Mouse (Mus musculus) heart, embryonic 13.5 days (tissue): ENCODE measurements around the gene Erbb4. TPM values are rescaled to one million over a fixed set of nuclear protein-coding genes. Genes with fewer than 3 reads are reported as not detected.

Source experiments
- ATAC-seq: fragments of 200-750 bp; cut with Nextera tagmentation; 2 replicates; pipeline ENCODE4 v1.8.0; 2017; ENCODE audit warnings: moderate TSS enrichment; ENCODE audit not compliant: insufficient number of reproducible peaks, low FRiP score, low TSS enrichment; ENCODE audit errors: extremely low read depth
- H3K27ac ChIP-seq: fragments of 300-500 bp; sonication (generic); replicated peaks from 2 replicates; pipeline ENCODE4 v1.5.1; 2015; ENCODE audit warnings: moderate library complexity, mild to moderate bottlenecking, inconsistent platforms
- H3K27me3 ChIP-seq: fragments of 300-500 bp; sonication (generic); replicated peaks from 2 replicates; pipeline ENCODE4 v1.6.1; 2015; ENCODE audit warnings: mild to moderate bottlenecking, inconsistent platforms
- H3K36me3 ChIP-seq: fragments of 300-500 bp; sonication (generic); 2 replicates; pipeline ENCODE4 v1.6.1; 2015; ENCODE audit warnings: mild to moderate bottlenecking, inconsistent platforms
- H3K4me1 ChIP-seq: fragments of 300-500 bp; sonication (generic); 2 replicates; pipeline ENCODE4 v1.6.1; 2015; ENCODE audit warnings: inconsistent platforms
- H3K4me2 ChIP-seq: fragments of 300-500 bp; sonication (generic); 2 replicates; pipeline ENCODE4 v1.6.1; 2015; ENCODE audit warnings: inconsistent platforms, mild to moderate bottlenecking, moderate library complexity
- H3K4me3 ChIP-seq: fragments of 300-500 bp; sonication (generic); 2 replicates; pipeline ENCODE4 v1.5.1; 2015; ENCODE audit warnings: moderate library complexity, mild to moderate bottlenecking, inconsistent platforms
- H3K9ac ChIP-seq: fragments of 300-500 bp; sonication (generic); 2 replicates; pipeline ENCODE4 v1.6.1; 2015; ENCODE audit warnings: inconsistent platforms, mild to moderate bottlenecking, moderate library complexity
- H3K9me3 ChIP-seq: fragments of 300-500 bp; sonication (generic); 2 replicates; pipeline ENCODE4 v1.6.1; 2016; ENCODE audit warnings: inconsistent platforms
- WGBS: fragments of 180-500 bp; shearing (Covaris S2); methylation state at CpG from one replicate; pipeline ENCODE4 v1.1.7; 2015; ENCODE audit warnings: mixed read lengths; 5-methylcytosine and 5-hydroxymethylcytosine counted together
- polyA plus RNA-seq: library from polyadenylated mRNA; unstranded; fragments of >200 nt; fragmentation: Nextera tagmentation; extraction: Ambion mirVana; gene quantifications from 2 replicates; pipeline ENCODE4 v1.2.1, GENCODE M21; 2015

Gene Erbb4
- polyA plus RNA-seq, 1 experiment from 2014 or later, result 6.2 TPM

DNA sequence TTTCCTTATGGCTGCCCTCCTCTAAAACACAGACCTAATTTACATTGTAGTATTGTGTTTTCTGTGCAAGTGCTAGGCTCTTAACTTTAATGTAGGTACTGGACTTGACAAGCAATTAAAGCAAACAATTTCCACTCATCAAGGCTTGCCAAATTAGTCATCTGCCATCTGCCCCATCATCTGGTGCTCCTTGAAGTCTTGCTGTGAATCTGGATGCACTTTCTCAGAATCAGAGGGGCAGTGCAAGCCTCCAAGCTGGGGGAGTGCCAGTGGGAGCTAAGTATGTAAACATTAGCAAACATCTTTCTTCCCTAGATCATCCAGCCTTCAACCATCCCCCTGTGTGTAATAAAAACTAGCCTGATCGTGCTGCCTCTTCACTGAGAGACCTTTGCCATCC, 358.9 kb downstream of the Erbb4 start:
- WGBS, result 36% methylated on average over 1 of the region's 1 CpGs
- ATAC-seq, result no peak
- H3K4me2 ChIP-seq, result no peak overlapping the region
- no peaks in the 10 kb centered on the region for H3K9me3 ChIP-seq
- H3K27me3 ChIP-seq, result no peaks in the 10 kb centered on the region
- no peaks in the 10 kb centered on the region for H3K36me3 ChIP-seq
- H3K9ac ChIP-seq, result no peak overlapping the region
- H3K4me3 ChIP-seq, result no peak overlapping the region
- H3K4me1 ChIP-seq, result no peaks in the 10 kb centered on the region
- no peak overlapping the region for H3K27ac ChIP-seq

DNA sequence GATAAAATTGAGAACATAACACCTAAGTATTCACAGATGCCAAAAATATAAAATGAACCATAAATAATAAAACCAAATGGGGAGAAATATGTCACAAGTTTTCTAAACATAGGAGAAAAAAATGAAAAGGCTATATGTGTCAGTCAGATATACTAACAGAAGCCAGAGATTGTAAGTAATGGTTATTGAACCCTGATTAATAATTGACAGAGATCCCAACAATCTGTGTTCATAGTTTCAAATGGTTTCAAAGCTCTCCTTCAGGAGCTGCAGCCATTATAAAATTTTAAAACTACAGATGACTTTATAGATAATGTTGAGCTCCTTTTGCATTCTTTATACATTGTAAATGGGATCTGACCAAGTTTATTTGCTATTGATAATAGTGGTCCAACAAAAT, 426.4 kb downstream of the Erbb4 start:
- Histone ChIP-seq H3K9ac (no peak overlapping the region), H3K4me1 (no peaks in the 10 kb centered on the region), H3K27me3 (no peaks in the 10 kb centered on the region), H3K4me2 (no peak overlapping the region), H3K9me3 (no peaks in the 10 kb centered on the region), H3K27ac (no peak overlapping the region), H3K4me3 (no peak overlapping the region), H3K36me3 (no peaks in the 10 kb centered on the region)
- no peak for ATAC-seq

DNA sequence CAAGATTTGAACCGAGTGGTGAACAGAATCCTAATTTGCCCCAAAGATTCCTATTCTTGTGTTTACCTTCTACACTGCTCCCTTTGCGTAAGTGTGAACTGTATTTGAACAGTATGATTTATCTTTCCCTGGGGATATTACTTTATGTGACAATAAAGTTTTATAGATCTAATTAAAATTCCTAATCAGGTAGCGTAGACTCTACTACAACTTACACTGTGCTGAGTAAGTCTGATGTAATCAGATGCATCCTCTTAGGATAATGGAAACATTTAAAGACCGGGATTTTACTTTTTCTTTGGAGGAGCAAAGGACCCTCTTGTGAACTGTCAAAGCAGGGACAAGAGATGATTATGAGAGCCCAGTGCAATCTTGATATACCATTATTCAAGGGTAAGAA, 433.2 kb downstream of the Erbb4 start:
- H3K27ac ChIP-seq, result no peak overlapping the region
- H3K27me3 ChIP-seq, result no peaks in the 10 kb centered on the region
- no peaks in the 10 kb centered on the region for H3K36me3 ChIP-seq
- H3K4me1 ChIP-seq, result no peaks in the 10 kb centered on the region
- no peak overlapping the region for H3K9ac ChIP-seq
- H3K4me3 ChIP-seq, result no peak overlapping the region
- H3K9me3 ChIP-seq, result no peaks in the 10 kb centered on the region
- no peak for ATAC-seq
- H3K4me2 ChIP-seq, result no peak overlapping the region
- 84% methylated on average over 4 of the region's 4 CpGs for WGBS

DNA sequence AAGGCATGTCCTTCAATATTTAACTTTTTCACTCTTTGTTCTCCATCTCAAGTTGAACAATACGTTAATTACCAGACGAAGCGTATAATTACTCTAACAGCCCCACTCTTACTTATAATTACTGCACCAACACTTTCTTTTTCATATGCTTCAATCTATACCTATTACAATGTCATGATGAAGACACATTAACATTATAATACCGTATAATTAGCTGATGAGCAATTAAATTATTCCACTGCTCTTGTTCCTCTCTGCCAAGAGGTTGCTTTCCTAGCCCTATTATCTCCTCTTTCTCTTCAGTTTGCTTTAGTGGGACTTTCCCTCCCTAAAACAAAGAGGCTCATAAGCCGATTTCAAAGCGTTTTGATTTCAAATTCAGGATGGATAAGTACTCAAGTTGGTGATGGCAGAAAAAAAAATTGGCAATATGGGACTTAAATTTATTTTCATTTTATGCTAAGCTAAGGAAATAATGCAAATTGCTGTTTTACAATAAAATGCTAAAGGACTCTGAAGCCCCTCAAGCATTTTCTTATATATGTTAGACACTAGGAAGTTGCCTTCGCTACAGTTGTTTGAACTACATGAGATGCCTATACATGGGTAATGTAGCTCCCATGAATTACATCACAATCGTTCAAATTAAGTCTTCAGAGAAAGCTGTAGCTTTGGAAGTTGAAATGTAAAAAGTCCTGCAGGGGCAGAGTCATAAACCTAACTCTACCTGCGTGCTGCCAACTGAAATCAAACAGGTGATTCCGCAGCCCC, 440.8 kb downstream of the Erbb4 start:
- H3K36me3 ChIP-seq, result no peaks in the 10 kb centered on the region
- no peaks in the 10 kb centered on the region for H3K27me3 ChIP-seq
- WGBS, result 86% methylated on average over 10 of the region's 10 CpGs
- no peak overlapping the region for H3K27ac ChIP-seq
- no peak overlapping the region for H3K4me2 ChIP-seq
- no peaks in the 10 kb centered on the region for H3K9me3 ChIP-seq
- no peak for ATAC-seq
- no peak overlapping the region for H3K9ac ChIP-seq
- H3K4me3 ChIP-seq, result no peak overlapping the region
- peaks cover 4% of the 10 kb centered on the region for H3K4me1 ChIP-seq

DNA sequence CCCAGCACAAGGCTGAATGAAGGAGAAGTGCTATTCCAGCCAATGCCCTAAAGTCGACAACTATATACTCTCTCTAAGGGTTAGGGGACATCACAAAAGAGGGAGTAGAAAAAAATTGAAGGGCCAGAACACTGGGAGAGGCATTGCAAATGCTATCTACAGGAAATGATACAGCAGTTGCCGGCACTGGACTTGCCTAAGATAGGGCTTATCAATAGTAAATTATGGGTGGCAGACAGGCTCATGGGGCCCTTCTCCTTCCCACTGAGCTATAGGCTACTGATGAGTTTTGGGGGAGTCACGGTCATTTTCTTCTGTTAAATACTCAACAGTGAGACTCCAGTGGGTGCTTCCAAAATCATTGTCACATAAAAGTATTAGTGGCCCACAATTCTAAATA, 517.4 kb downstream of the Erbb4 start:
- no peaks in the 10 kb centered on the region for H3K36me3 ChIP-seq
- no peak overlapping the region for H3K4me2 ChIP-seq
- no peaks in the 10 kb centered on the region for H3K9me3 ChIP-seq
- H3K4me3 ChIP-seq, result no peak overlapping the region
- 57% methylated on average over 3 of the region's 3 CpGs for WGBS
- ATAC-seq, result no peak
- no peaks in the 10 kb centered on the region for H3K27me3 ChIP-seq
- H3K9ac ChIP-seq, result no peak overlapping the region
- no peak overlapping the region for H3K27ac ChIP-seq
- 0 out of 2 replicates have a peak, but pooled peaks cover 3% of the 10 kb centered on the region for H3K4me1 ChIP-seq

DNA sequence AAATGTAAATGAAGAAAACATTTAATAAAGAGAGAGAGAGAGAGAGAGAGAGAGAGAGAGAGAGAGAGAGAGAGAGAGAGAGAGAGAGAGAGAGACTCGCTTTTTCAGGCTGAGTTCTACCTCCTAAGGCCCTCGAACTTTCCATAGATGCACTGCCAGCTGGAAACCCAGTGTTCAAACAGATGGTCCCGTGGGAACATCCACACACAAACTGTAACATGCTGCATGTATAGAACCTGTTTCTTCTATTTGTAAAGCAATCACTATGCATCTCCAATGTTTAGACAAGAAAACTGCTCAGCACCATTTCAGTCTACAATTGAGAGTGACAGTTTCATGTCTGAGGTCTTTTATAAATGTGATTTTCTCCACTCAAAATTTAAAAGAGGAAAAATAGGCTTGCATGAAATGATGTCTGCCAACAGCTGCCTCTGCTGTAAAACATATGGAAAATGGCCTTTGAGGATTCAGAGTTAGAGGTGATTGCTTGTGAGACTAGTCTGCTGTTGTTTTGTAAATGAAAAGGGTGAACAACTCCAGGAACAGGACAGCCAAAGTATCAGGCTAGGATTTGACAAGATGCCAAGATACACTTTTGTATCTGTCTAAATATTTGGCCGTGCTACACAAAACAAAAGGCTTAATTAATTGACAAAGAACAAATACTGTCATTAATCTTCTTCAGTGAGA, 533.9 kb downstream of the Erbb4 start:
- Histone ChIP-seq H3K4me3 (no peak overlapping the region), H3K36me3 (no peaks in the 10 kb centered on the region), H3K4me2 (no peak overlapping the region), H3K27me3 (no peaks in the 10 kb centered on the region), H3K27ac (no peak overlapping the region), H3K4me1 (peaks cover under 1% of the 10 kb centered on the region), H3K9ac (no peak overlapping the region), H3K9me3 (no peaks in the 10 kb centered on the region)
- 75% methylated on average over 4 of the region's 4 CpGs for WGBS
- no peak for ATAC-seq

DNA sequence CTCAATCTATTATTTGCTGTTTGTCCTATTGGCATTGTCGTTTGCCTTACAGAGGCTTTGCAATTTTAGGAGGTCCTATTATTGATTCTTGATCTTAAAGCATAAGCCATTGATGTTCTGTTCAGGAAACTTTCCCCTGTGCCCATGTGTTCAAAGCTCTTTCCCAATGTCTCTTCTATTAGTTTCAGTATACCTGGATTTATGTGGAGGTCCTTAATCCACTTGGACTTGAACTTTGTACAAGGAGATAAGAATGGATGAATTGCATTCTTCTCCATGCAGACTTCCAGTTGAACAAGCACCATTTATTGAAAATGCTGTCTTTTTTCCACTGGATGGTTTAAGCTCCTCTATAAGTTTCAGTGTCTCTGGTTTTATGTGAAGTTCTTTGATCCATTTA, 536.9 kb downstream of the Erbb4 start:
- no peak overlapping the region for H3K9ac ChIP-seq
- H3K36me3 ChIP-seq, result no peaks in the 10 kb centered on the region
- WGBS, result 81% methylated on average over 1 of the region's 1 CpGs
- H3K4me3 ChIP-seq, result no peak overlapping the region
- H3K27ac ChIP-seq, result no peak overlapping the region
- H3K4me1 ChIP-seq, result no peaks in the 10 kb centered on the region
- no peaks in the 10 kb centered on the region for H3K27me3 ChIP-seq
- no peak for ATAC-seq
- no peaks in the 10 kb centered on the region for H3K9me3 ChIP-seq
- no peak overlapping the region for H3K4me2 ChIP-seq

DNA sequence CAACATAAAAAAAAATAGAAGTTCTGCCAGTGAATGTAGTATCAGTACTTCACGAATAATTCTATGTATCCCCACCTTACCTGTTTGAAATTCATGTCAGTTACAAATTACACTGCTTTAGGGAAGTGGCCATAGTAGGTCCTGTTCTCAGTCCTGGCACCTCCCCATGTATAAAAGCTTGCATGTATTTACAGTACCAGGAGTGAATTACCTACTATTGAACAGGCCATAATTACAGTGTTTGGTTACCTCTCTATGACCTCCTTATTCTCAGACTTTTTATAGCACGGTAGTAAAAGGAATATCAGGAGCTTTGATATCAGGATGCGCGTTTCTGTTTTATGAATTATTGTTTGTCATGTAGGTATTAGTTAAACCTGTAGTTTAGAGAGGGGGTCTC, 564.9 kb downstream of the Erbb4 start:
- H3K4me1 ChIP-seq, result no peaks in the 10 kb centered on the region
- no peak overlapping the region for H3K4me2 ChIP-seq
- 80% methylated on average over 4 of the region's 4 CpGs for WGBS

DNA sequence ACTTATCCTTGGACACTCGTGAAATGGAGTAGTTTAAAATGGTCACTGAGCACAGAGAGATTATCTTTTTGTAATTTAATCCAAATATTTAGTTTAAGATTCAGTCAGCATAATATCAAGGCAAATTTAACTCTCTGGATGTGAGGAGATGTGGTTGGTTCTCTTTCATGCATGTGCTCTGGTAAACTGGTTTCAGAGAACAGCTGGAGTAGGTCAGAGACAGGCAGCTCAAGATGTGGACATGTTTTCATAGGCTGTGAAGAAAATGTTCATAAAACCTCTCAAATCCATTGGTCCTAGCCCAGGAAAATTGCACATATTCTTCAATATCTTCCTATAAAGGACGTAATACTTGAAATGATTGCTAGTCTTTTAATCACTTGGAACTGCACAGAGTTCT, 590.0 kb downstream of the Erbb4 start:
- no peak for ATAC-seq
- H3K36me3 ChIP-seq, result no peaks in the 10 kb centered on the region
- H3K9ac ChIP-seq, result no peak overlapping the region
- H3K9me3 ChIP-seq, result no peaks in the 10 kb centered on the region
- H3K4me3 ChIP-seq, result no peak overlapping the region
- H3K27ac ChIP-seq, result no peak overlapping the region
- no peaks in the 10 kb centered on the region for H3K27me3 ChIP-seq
- no peaks in the 10 kb centered on the region for H3K4me1 ChIP-seq
- no peak overlapping the region for H3K4me2 ChIP-seq
- WGBS, result 58% methylated on average over 2 of the region's 2 CpGs

More for the DNA sequence above, 564.9 kb downstream of the Erbb4 start:
- ATAC-seq, result no peak
- Histone ChIP-seq H3K9ac (no peak overlapping the region), H3K27ac (no peak overlapping the region), H3K4me3 (no peak overlapping the region), H3K9me3 (no peaks in the 10 kb centered on the region), H3K27me3 (no peaks in the 10 kb centered on the region), H3K36me3 (no peaks in the 10 kb centered on the region)

DNA sequence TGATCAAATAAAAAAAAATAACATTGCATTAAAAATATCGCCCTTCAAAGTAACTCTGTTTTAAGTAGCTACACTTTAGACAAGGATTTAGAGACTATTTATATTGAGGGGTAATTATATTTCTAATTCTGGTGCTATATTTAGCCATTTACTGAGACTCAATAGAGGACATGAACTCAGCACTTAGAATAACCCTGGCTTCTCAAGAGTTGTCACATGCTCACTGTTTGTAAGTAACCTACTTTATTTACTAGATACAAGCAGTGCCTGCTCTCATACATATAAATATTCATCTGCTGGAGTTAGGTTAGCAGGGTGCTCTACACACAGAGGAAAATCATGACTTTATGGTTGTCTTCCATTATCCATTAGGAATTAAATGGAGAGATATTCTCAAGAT, 604.0 kb downstream of the Erbb4 start:
- H3K9ac ChIP-seq, result no peak overlapping the region
- H3K36me3 ChIP-seq, result no peaks in the 10 kb centered on the region
- no peak overlapping the region for H3K4me3 ChIP-seq
- H3K9me3 ChIP-seq, result no peaks in the 10 kb centered on the region
- H3K27ac ChIP-seq, result no peak overlapping the region
- peaks cover 18% of the 10 kb centered on the region for H3K4me1 ChIP-seq
- no peak overlapping the region for H3K4me2 ChIP-seq
- 52% methylated on average over 1 of the region's 1 CpGs for WGBS
- no peaks in the 10 kb centered on the region for H3K27me3 ChIP-seq
- ATAC-seq, result no peak; the same call in 1 of the 2 replicates

DNA sequence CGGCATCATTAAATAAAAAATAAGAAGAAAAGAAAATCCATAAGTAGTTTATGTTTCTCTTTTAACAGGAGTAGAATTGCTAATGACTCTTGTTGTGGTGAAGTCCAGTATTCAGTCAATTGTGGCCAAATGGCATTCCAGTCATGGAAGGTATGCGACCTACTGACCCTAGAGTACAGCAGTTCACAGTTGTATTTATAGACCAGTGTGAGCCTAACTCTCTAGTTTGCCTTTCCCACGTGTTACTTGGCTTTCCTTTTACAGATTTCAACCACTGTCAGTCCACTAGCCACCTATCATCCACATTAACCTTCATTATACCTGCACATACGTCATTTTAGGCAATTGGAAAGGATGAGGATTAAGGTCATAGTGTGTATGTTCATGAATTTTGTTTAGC, 606.3 kb downstream of the Erbb4 start:
- Histone ChIP-seq H3K9me3 (no peaks in the 10 kb centered on the region), H3K4me3 (no peak overlapping the region), H3K36me3 (no peaks in the 10 kb centered on the region), H3K4me1 (peaks cover 18% of the 10 kb centered on the region), H3K27me3 (no peaks in the 10 kb centered on the region), H3K9ac (no peak overlapping the region), H3K27ac (no peak overlapping the region), H3K4me2 (no peak overlapping the region)
- no peak for ATAC-seq
- 28% methylated on average over 4 of the region's 4 CpGs for WGBS

DNA sequence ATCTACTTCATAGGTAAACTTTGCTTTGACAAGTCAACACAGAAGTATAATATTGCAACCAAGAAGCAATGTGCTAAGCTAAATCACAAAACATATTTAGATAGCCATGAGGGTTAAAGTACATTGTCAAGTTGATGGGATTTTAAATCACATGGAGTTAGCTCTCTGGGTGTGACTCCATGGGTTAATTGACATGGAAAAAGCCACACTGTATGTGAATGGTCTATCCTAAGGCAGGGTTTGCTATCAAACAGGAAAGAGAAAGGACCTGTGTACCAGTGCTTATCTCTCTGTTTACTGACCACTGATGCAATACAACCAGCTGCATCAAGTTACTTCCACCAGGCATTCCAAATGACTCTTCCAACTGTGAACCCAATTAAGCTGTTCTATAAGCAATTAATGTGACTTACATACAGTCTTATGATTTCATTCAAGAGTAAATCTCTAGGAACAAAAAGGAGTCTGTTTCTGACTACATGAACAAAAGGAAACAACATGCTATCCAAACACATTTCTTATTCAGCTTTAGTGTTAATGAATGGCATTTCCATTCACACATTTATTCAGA, 641.4 kb downstream of the Erbb4 start:
- H3K4me3 ChIP-seq, result no peak overlapping the region
- no peaks in the 10 kb centered on the region for H3K27me3 ChIP-seq
- H3K4me1 ChIP-seq, result no peaks in the 10 kb centered on the region
- no peak overlapping the region for H3K9ac ChIP-seq
- H3K9me3 ChIP-seq, result no peaks in the 10 kb centered on the region
- ATAC-seq, result no peak
- no peak overlapping the region for H3K27ac ChIP-seq
- no peak overlapping the region for H3K4me2 ChIP-seq
- no peaks in the 10 kb centered on the region for H3K36me3 ChIP-seq
